Mouse (Mus musculus): ENCODE measurements around the gene Tmem119. TPM values are rescaled to one million over a fixed set of nuclear protein-coding genes. Genes with fewer than 3 reads are reported as not detected.
"Not testable (repeated sequence)": the region's sequence is repeated elsewhere in the genome, so short reads cannot be mapped to it uniquely, and the experiment has no call there.

Gene Tmem119
- polyA plus RNA-seq, 1 experiment = 0.03 TPM

DNA sequence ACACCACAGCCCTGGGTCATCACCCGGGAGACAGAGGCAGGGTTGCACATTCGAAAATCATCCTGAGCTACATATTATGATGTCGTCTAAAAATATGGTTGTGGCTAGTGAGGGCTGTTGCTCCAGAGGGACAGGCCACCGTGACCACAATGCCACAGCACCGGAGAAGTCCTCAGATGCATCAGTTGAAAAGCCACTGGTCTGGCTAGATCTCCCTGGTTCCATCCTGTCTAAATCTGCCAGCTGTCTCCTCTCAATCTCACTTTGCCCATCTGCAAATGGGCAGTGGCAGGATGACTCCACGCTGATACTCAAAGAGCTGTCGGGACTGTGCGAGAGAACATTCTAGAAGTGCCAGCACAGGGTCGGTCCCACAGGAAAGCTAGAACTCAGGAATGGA, 1.8 kb downstream of the Tmem119 start:
- no peaks in the 10 kb centered on the region for H3K4me1 ChIP-seq (ENCODE audit: control insufficient read depth)
- no peak for TF ChIP-seq GATA1 (IDR thresholded peaks at IDR 0.05; ENCODE audit: low read length)
- no peak for TF ChIP-seq TAL1 (IDR thresholded peaks at IDR 0.05; ENCODE audit: low read length)
- no peaks in the 10 kb centered on the region for H3K36me3 ChIP-seq (ENCODE audit: control insufficient read depth)
- peaks cover 21% of the 10 kb centered on the region for H3K27me3 ChIP-seq (ENCODE audit: control insufficient read depth)
- no peak overlapping the region for H3K4me3 ChIP-seq (replicated peaks)
- peaks cover 3% of the 10 kb centered on the region; the same call in 1 of the 2 replicates for H3K9me3 ChIP-seq (ENCODE audit: control insufficient read depth, low read length)

DNA sequence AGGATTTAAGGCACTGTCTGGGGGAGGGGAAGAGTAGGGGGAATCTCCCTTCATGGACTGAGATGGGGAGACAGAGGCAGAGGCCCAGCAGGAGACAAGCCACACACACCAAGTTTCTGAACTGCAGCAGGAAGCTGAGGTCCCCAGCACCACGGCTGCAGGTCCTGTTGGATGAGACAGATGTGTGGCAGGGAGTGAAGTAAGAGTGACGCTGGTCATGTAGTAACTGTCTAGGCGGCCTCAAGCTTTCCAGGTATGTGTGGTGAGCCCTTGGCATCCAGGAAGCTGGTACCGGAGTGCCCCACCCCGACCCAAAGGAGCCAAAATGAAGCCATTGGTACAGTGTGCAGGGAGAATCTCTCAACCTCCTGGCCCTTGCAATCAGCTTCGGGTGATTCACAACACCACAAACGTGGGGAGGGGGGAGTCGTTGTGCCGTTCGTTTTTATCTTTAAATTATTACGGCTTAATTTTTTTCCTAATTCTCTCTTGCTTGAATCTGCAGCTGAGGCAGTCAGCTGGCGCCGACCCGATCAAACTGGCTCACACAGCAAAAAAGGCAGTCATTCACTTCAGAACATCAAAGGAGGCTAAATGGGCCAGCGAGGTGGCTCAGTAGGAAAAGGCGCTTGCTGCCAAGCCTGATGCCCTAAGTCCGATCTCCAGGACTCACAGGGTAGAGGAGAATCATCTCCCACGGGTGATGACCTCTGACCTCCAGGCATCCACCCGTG, 3.0 kb downstream of the Tmem119 start:
- Histone ChIP-seq H3K4me3 (replicated peaks) (no peak overlapping the region), H3K4me1 (ENCODE audit: control insufficient read depth) (no peaks in the 10 kb centered on the region), H3K36me3 (ENCODE audit: control insufficient read depth) (no peaks in the 10 kb centered on the region), H3K27me3 (ENCODE audit: control insufficient read depth) (peaks cover 21% of the 10 kb centered on the region), H3K9me3 (ENCODE audit: control insufficient read depth, low read length) (peaks cover 3% of the 10 kb centered on the region; the same call in 1 of the 2 replicates)
- TF ChIP-seq GATA1 (IDR thresholded peaks at IDR 0.05; ENCODE audit: low read length) = no peak
- TF ChIP-seq TAL1 (IDR thresholded peaks at IDR 0.05; ENCODE audit: low read length) = no peak

DNA sequence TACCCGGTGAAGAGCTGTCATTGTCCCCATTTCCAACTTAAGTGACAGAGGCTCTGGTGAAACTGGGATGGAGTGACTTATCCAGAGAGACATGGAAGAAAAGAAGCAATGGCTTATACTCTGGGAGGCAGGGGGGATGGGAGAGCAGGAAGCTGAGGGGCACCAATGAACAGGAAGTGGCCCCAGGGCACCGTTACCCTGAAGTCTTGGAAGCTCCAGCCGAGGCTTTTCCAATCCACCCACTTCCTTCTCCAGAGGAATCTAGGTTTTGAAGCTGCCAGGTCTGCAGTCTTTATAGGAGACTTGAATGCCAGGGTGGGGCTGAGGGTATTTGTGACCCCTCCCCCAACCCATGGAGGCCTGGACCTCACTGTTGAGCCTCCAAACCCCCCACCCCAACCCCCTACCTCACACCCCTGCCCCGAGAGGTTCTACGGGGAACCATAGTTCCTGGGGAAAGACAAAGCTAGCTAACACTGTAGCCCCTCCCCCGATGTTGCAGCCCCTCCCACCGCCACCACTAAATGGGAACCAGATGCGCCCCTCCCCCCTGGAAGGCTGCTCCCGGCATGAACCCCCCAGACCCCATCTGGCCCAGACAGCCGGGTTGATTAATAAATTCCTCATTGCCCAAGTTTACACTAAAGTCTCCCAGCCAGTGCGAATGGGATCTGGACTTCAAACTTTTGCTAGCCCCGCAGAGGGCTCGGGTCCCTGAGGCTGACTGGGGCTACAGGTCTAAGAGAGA, 3.7 kb downstream of the Tmem119 start:
- H3K27me3 ChIP-seq (ENCODE audit: control insufficient read depth) = peaks cover 18% of the 10 kb centered on the region
- H3K36me3 ChIP-seq (ENCODE audit: control insufficient read depth) = no peaks in the 10 kb centered on the region
- peaks cover 2% of the 10 kb centered on the region; the same call in 1 of the 2 replicates for H3K4me1 ChIP-seq (ENCODE audit: control insufficient read depth)
- no peak overlapping the region for H3K4me3 ChIP-seq (replicated peaks)
- peaks cover 3% of the 10 kb centered on the region; the same call in 1 of the 2 replicates for H3K9me3 ChIP-seq (ENCODE audit: control insufficient read depth, low read length)
- no peak for TF ChIP-seq TAL1 (IDR thresholded peaks at IDR 0.05; ENCODE audit: low read length)
- TF ChIP-seq GATA1 (IDR thresholded peaks at IDR 0.05; ENCODE audit: low read length) = no peak

DNA sequence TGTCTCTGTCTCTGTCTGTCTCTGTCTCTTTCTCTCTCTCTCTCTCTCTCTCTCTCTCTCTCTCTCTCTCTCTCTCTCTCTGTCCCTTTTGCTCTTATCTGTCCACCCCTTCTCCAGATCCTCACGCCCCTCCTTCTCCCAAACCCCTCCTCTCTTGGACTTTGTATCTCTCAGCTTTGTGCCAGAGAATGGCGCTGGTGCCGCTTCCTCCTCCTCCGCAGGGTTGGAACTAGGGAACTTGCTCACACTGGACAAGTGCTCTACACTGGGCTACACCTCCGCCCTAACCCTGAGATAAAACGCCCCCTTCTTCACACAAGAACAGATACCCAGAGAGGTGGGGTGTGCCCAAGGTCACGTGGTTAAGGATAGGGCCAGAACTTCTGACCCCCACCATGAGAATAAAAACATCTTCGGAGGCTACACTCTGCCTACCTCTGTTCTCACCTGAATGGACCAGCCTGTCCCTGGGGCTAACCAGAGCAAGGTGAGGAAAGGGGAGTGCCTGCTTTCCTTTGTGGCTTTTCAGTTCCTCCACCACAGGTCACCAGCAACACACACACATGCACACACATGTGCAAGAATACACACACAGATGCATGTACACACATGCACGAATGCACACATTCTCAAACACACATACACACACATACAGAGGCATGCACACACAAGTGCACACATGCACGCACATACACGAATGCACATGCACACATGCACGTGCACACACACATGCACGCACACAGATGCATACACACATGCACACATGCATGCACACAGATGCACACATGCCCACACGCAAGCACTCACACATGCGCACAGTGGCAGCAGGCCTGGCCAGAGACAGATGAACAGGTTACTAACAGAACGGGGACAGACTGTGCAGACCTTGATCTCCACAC, 8.9 kb downstream of the Tmem119 start:
- Histone ChIP-seq H3K27me3 (ENCODE audit: control insufficient read depth) (no peaks in the 10 kb centered on the region), H3K9me3 (ENCODE audit: control insufficient read depth, low read length) (no peaks in the 10 kb centered on the region), H3K36me3 (ENCODE audit: control insufficient read depth) (no peaks in the 10 kb centered on the region), H3K4me1 (ENCODE audit: control insufficient read depth) (peaks cover 4% of the 10 kb centered on the region), H3K4me3 (replicated peaks) (no peak overlapping the region)
- TF ChIP-seq GATA1 (IDR thresholded peaks at IDR 0.05; ENCODE audit: low read length) (no peak), TAL1 (IDR thresholded peaks at IDR 0.05; ENCODE audit: low read length) (no peak; the same call in 2 of the 3 replicates)

DNA sequence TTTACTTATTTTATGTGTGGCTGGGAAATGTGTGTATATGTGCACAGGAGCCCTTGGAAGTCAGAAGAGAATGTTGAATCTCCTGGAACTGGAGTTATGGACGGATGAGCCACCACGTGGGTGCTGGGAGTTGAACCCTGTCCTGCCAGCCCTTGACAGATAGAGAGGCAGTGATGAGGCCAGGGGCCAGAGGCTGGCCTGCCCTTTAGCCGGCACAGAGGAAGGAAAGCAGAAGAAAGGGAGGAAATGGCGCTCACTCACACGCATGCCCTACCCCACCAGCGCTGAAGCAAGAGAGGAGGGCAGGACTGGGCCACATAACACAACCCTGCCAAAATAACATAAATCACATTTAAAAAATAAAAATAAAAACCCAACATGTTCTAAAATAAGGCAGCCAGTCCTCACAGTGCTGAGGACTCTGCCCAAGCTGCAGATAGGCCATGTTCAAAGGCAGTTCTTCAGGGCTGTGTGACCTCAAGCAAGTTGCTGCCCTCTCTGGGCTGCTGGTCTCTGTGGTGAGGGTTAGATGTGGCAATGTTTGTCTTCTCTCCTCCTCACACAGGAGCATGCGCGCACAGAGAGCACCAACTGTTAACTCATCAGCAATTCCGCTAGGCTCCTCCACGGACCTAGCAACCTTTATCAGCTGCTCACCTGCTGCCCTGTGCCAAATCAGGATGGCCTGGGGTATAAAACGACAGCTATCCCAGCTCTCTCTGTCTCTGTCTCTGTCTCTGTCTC, 9.7 kb downstream of the Tmem119 start:
- Histone ChIP-seq H3K4me3 (replicated peaks) (no peak overlapping the region), H3K36me3 (ENCODE audit: control insufficient read depth) (no peaks in the 10 kb centered on the region), H3K27me3 (ENCODE audit: control insufficient read depth) (no peaks in the 10 kb centered on the region), H3K9me3 (ENCODE audit: control insufficient read depth, low read length) (no peaks in the 10 kb centered on the region), H3K4me1 (ENCODE audit: control insufficient read depth) (peaks cover 4% of the 10 kb centered on the region)
- TF ChIP-seq TAL1 (IDR thresholded peaks at IDR 0.05; ENCODE audit: low read length) = no peak
- TF ChIP-seq GATA1 (IDR thresholded peaks at IDR 0.05; ENCODE audit: low read length) = no peak

DNA sequence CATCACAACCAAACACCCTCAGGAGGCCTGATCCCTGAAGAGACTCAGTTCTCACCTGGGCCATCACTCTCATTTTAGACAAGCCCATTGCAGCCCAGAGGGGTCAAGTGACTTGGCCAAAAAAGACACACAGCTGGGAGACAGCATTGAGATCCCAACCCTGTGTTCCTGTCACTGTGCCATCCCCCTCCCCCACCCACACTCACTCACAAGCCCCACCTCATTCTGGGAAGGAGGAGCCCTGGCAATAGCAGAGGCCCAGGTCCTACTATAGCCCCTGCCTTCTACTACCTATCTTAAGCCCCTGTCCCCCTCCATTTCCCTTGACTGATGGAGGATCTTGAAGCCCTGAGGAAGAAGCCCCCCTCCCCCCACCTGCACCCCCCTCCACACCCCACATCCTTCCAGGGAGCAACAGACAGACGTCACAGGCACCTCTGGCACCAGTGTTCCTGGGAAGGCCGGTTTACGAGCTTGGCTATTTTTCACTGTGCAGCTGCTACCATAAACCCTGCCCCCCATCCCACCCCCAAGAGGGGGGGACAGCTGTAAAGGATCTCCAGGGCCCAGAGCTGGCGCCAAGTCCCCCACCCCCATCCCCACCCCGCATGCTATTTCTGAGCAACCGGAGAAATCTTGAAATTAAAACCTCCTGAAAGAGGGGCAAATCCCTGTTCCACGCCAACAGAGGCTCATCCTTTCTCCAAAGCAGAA, 11.1 kb downstream of the Tmem119 start:
- H3K36me3 ChIP-seq (ENCODE audit: control insufficient read depth) = no peaks in the 10 kb centered on the region
- peaks cover 4% of the 10 kb centered on the region for H3K9me3 ChIP-seq (ENCODE audit: control insufficient read depth, low read length)
- H3K4me1 ChIP-seq (ENCODE audit: control insufficient read depth) = peaks cover 4% of the 10 kb centered on the region
- H3K27me3 ChIP-seq (ENCODE audit: control insufficient read depth) = peaks cover 8% of the 10 kb centered on the region
- TF ChIP-seq GATA1 (IDR thresholded peaks at IDR 0.05; ENCODE audit: low read length) (no peak), TAL1 (IDR thresholded peaks at IDR 0.05; ENCODE audit: low read length) (no peak)
- no peak overlapping the region for H3K4me3 ChIP-seq (replicated peaks)

DNA sequence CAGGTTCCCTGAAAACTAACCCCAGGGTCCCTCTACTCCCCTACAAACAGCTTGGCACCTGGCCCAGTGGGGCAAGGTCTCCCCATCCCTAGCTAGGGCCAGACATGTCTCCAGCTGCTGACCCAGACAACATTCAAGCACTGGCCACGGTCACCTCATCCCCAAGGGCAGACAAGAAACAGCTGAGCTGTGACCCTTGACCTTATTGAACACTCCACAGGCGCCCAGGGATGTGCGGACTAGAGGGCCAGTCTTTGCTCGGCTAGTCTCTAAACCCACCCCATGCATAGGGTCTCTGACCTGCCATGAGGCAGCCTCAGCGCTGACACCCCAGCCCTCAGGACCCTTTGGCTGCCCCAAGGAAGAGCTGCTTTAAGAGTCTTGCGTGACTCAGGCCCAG, 11.7 kb downstream of the Tmem119 start:
- TF ChIP-seq GATA1 (IDR thresholded peaks at IDR 0.05; ENCODE audit: low read length) (no peak), TAL1 (IDR thresholded peaks at IDR 0.05; ENCODE audit: low read length) (no peak)
- Histone ChIP-seq H3K27me3 (ENCODE audit: control insufficient read depth) (peaks cover 14% of the 10 kb centered on the region), H3K36me3 (ENCODE audit: control insufficient read depth) (no peaks in the 10 kb centered on the region), H3K4me1 (ENCODE audit: control insufficient read depth) (peaks cover 4% of the 10 kb centered on the region), H3K4me3 (replicated peaks) (no peak overlapping the region), H3K9me3 (ENCODE audit: control insufficient read depth, low read length) (peaks cover 6% of the 10 kb centered on the region)

DNA sequence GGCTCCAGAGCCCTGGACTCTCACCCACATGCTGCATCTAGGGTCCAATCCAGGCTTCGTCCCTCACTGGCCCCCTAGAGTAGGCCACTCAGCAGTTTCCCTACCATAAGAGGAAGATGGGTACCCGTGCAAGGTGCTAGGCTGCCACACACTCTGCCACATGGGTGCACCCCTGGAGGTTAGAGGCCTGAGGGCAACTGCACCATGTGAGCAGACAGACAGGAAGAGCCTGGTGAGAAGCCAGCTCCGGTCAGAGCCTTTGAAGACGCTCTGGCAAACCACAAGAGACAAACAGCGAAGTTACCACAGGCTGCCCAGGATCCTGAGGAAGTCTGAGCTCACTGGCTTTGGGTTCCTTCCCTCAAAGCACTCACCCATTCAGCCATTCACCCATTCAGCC, 13.3 kb downstream of the Tmem119 start:
- Histone ChIP-seq H3K9me3 (ENCODE audit: control insufficient read depth, low read length) (peaks cover 6% of the 10 kb centered on the region), H3K27me3 (ENCODE audit: control insufficient read depth) (peaks cover 28% of the 10 kb centered on the region), H3K36me3 (ENCODE audit: control insufficient read depth) (no peaks in the 10 kb centered on the region), H3K4me3 (replicated peaks) (no peak overlapping the region), H3K4me1 (ENCODE audit: control insufficient read depth) (peaks cover 4% of the 10 kb centered on the region)
- TF ChIP-seq GATA1 (IDR thresholded peaks at IDR 0.05; ENCODE audit: low read length) = no peak
- TF ChIP-seq TAL1 (IDR thresholded peaks at IDR 0.05; ENCODE audit: low read length) = no peak

DNA sequence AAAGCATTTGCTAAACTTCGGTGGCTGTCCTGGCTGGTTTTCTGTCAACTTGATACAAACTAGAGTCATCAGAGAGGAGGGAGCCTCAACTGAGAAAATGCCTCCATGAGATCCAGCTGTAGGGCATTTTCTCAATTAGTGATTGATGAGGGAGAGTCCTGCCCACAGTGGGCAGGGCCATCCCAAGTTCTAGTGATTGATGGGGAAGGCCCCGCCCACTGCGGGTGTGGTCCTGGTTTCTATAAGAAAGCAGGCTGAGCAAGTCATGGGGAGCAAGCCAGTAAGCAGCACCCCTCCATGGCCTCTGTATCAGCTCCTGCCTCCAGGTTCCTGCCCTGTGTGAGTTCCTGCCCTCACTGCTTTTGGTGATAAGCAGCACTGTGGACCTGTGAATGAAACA, 16.2 kb downstream of the Tmem119 start:
- peaks cover 28% of the 10 kb centered on the region for H3K27me3 ChIP-seq (ENCODE audit: control insufficient read depth)
- H3K4me3 ChIP-seq (replicated peaks); H3K9me3 ChIP-seq (ENCODE audit: control insufficient read depth, low read length); H3K4me1 ChIP-seq (ENCODE audit: control insufficient read depth); H3K36me3 ChIP-seq (ENCODE audit: control insufficient read depth): not testable (repeated sequence)
